Mouse (Mus musculus) embryonic facial prominence, embryonic 13.5 days (tissue): ENCODE data around the gene Phlda3. TPM values are rescaled to one million over a fixed set of nuclear protein-coding genes. Genes with fewer than 3 reads are reported as not detected.

Experiments
- ATAC-seq: fragments of 200-750 bp; cut with Nextera tagmentation; 2 replicates; pipeline ENCODE4 v1.8.0; 2017; ENCODE audit warnings: low read depth; ENCODE audit not compliant: insufficient number of reproducible peaks, insufficient read depth, low FRiP score, low TSS enrichment
- H3K27ac ChIP-seq: fragments of 300-500 bp; sonication (generic); 2 replicates; pipeline ENCODE4 v1.5.1; 2015; ENCODE audit warnings: moderate library complexity, mild to moderate bottlenecking, inconsistent platforms
- H3K27me3 ChIP-seq: fragments of 300-500 bp; sonication (generic); 2 replicates; pipeline ENCODE4 v1.6.1; 2015; ENCODE audit warnings: mild to moderate bottlenecking, inconsistent platforms
- H3K36me3 ChIP-seq: fragments of 300-500 bp; sonication (generic); 2 replicates; pipeline ENCODE4 v1.6.1; 2015; ENCODE audit warnings: mild to moderate bottlenecking, inconsistent platforms
- H3K4me1 ChIP-seq: fragments of 300-500 bp; sonication (generic); 2 replicates; pipeline ENCODE4 v1.6.1; 2015; ENCODE audit warnings: inconsistent platforms
- H3K4me2 ChIP-seq: fragments of 300-500 bp; sonication (generic); 2 replicates; pipeline ENCODE4 v1.6.1; 2015; ENCODE audit warnings: moderate library complexity, mild to moderate bottlenecking, inconsistent platforms
- H3K4me3 ChIP-seq: fragments of 300-500 bp; sonication (generic); 2 replicates; pipeline ENCODE4 v1.5.1; 2015; ENCODE audit warnings: mild to moderate bottlenecking, inconsistent platforms
- H3K9ac ChIP-seq: fragments of 300-500 bp; sonication (generic); 2 replicates; pipeline ENCODE4 v1.6.1; 2015; ENCODE audit warnings: mild to moderate bottlenecking, inconsistent platforms
- H3K9me3 ChIP-seq: fragments of 300-500 bp; sonication (generic); 2 replicates; pipeline ENCODE4 v1.6.1; 2016; ENCODE audit warnings: inconsistent platforms
- WGBS: fragments of 180-500 bp; shearing (Covaris S2); methylation state at CpG from one replicate; pipeline ENCODE4 v1.1.7; 2015; ENCODE audit warnings: mixed read lengths; 5-methylcytosine and 5-hydroxymethylcytosine counted together
- polyA plus RNA-seq: library from polyadenylated mRNA; unstranded; fragments of >200 nt; fragmentation: Nextera tagmentation; extraction: Ambion mirVana; gene quantifications from 2 replicates; pipeline ENCODE4 v1.2.1, GENCODE M21; 2015

Gene Phlda3
- polyA plus RNA-seq, 1 experiment from 2014 or later, result 85.6 TPM

DNA sequence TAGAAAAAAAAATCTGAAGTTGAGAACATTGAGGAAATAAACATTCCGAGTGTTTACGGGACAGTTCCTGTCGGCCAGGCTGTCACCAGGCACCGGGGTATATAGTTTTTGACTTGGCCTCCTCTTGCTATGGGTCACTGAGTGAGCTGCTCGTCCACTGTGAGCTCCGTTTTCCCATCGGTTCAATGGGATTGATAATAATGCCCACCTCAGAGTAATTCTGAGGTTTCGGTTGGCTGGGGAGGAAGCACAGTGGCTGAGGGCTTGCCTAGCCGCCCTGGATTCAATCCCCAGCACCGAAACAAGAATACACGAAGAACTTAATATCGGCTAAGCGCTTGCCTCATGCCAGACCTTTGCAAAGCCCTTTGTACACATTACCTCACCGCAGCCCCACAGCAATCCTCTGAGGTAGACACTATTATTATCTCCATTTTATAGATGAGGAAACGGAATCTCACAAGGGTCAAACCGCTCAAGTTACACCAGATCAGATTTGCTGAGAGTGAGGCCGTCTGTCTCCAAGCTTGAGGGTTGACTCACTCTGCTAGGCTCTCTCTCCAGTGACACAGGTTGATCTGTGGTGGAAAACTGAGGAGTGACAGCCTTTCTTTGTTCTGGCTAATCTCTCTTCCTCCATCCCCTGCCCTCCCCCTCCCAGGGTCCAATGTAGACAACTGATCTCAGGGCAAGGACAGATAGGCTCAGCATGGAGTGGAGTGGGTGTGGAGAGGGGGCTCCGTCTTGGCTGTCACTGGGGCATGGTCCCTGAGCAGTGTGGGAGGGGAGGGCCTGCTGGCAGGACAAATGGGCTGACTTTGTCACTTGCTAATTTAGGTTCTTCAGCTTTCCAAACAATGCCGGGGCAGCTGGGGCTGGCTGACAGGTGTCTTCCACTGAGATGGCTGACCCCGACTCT is 28.6 kb downstream of the Phlda3 start:
- H3K27me3 ChIP-seq, result peaks cover 4% of the 10 kb centered on the region; the same call in 1 of the 2 replicates
- peak overlapping the region; percentile 53 for H3K4me2 ChIP-seq
- 37% methylated on average over 20 of the region's 20 CpGs for WGBS
- peak; percentile 49 for ATAC-seq
- peak overlapping the region; percentile 23; the same call in 1 of the 2 replicates for H3K4me3 ChIP-seq
- peak overlapping the region; percentile 64 for H3K27ac ChIP-seq
- H3K9ac ChIP-seq, result peak overlapping the region; percentile 61
- H3K9me3 ChIP-seq, result no peaks in the 10 kb centered on the region
- H3K4me1 ChIP-seq, result peaks cover 27% of the 10 kb centered on the region
- no peaks in the 10 kb centered on the region for H3K36me3 ChIP-seq

DNA sequence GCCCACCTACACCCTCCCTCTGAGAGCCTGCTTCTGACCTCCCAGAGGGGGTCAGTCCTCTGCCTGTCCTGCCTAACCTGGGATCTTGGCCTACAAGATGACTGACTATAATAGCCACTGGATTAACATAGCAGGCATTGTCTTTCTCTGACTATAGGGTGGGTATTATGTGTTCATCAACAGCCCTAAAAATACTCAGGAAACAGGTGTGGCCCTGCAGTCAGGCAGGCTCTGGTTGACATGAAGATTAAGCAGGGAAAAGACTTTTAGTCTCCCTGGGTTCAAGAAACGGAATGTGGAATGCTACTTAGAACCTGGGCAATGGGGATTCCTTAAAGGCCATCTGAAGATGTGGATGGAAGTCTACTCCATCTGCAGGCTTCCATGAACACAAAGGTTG is 32.6 kb downstream of the Phlda3 start:
- 75% methylated on average over 1 of the region's 1 CpGs for WGBS
- Histone ChIP-seq H3K4me2 (no peak overlapping the region), H3K9ac (no peak overlapping the region), H3K4me3 (no peak overlapping the region), H3K27me3 (peaks cover 6% of the 10 kb centered on the region), H3K9me3 (no peaks in the 10 kb centered on the region), H3K4me1 (peaks cover 29% of the 10 kb centered on the region), H3K27ac (no peak overlapping the region), H3K36me3 (no peaks in the 10 kb centered on the region)
- ATAC-seq, result no peak

DNA sequence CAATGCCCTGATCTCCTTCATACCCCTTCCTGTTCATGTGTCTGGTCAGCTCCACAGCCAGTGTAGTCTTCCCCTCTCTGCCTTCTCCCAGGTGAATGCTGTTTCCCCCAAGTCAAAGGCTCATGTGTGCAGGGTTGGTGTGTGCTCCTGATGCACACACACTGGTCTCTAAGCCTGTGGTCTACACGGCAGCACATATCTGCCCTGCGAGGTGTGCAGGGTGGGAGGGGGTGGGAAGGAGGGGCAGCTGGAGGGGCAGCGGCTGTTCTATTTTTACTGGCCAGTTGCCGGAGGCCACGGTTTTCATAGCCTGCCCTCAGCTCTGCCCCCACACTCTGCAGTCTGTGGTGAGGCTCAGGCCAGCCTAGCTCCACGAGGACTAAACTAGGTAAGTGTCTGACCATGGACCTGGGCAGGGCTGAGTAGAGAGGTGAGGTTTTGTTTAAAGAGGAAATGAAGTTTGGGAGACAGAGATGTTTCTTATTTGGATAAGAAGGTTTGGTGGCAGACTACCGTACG is 33.2 kb downstream of the Phlda3 start:
- no peaks in the 10 kb centered on the region for H3K9me3 ChIP-seq
- no peak overlapping the region for H3K9ac ChIP-seq
- WGBS, result 64% methylated on average over 8 of the region's 8 CpGs
- ATAC-seq, result no peak
- no peak overlapping the region for H3K4me3 ChIP-seq
- H3K27ac ChIP-seq, result no peak overlapping the region
- H3K4me2 ChIP-seq, result no peak overlapping the region
- peaks cover 3% of the 10 kb centered on the region; the same call in 1 of the 2 replicates for H3K27me3 ChIP-seq
- H3K36me3 ChIP-seq, result no peaks in the 10 kb centered on the region
- peaks cover 22% of the 10 kb centered on the region for H3K4me1 ChIP-seq

DNA sequence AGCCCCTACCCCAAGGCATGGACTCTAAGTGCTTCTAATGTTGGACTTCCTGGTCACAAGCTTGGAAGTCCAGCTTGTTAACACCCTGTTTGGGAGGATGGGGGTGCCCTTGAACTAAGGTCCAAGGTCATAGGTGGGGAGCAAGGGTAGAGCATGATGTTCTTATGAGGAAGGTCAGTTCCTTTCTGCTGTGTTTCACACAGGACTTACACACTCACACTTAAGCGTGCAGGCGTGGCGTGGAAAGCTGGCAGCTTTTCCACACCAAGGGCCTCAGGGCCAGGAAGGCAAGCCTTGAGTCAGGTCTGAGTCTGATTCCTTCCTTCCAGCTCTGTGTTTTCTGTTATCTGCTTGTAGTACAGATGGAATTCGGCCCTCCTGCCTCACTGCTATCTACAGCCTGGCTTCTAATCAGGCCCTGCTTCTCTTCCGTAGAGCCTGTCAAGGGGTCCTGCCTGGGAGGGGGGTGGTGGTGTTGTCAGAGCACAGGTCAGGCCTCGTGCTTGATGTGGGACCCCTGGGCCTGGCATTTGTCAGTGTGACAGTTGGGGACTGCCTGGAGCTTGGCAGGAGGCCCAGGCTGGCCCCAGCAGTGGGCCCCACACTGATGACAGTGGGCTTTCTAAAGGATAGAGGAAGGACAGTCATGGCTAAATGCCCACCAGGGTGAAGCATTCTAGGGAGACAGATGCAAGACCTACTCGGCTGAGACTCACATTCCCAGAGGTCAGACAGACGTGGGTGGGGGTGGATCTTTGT is 34.5 kb downstream of the Phlda3 start:
- H3K36me3 ChIP-seq, result no peaks in the 10 kb centered on the region
- peaks cover 15% of the 10 kb centered on the region for H3K4me1 ChIP-seq
- H3K9ac ChIP-seq, result peak overlapping the region; percentile 32; the same call in 1 of the 2 replicates
- no peak overlapping the region for H3K27ac ChIP-seq
- WGBS, result 46% methylated on average over 8 of the region's 8 CpGs
- H3K27me3 ChIP-seq, result peaks cover 3% of the 10 kb centered on the region; the same call in 1 of the 2 replicates
- no peaks in the 10 kb centered on the region for H3K9me3 ChIP-seq
- H3K4me3 ChIP-seq, result no peak overlapping the region
- no peak overlapping the region for H3K4me2 ChIP-seq
- no peak for ATAC-seq

DNA sequence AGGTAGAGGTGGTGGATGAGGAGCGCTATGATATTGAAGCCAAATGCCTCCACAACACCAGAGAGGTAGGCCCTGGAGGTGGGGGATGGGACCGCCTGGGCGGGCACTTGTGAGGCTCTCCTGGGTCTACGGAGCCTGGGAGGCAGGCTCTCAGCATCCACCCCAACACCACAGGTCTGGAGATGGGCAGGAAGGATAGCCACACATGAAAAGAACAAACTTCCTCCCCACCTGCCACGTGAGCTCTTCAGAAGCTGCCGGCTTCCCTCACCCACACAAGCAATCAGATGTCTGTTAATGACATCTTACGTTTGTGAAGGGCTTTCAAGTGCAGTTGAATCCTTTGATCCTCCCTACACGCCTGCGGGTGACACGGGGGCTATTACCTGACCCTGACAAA is 41.6 kb downstream of the Phlda3 start:
- Histone ChIP-seq H3K9me3 (no peaks in the 10 kb centered on the region), H3K9ac (no peak overlapping the region), H3K4me2 (no peak overlapping the region), H3K27ac (no peak overlapping the region), H3K27me3 (peaks cover 1% of the 10 kb centered on the region; the same call in 1 of the 2 replicates), H3K36me3 (no peaks in the 10 kb centered on the region), H3K4me1 (peaks cover 9% of the 10 kb centered on the region; the same call in 1 of the 2 replicates), H3K4me3 (no peak overlapping the region)
- WGBS, result 47% methylated on average over 10 of the region's 10 CpGs
- no peak for ATAC-seq

DNA sequence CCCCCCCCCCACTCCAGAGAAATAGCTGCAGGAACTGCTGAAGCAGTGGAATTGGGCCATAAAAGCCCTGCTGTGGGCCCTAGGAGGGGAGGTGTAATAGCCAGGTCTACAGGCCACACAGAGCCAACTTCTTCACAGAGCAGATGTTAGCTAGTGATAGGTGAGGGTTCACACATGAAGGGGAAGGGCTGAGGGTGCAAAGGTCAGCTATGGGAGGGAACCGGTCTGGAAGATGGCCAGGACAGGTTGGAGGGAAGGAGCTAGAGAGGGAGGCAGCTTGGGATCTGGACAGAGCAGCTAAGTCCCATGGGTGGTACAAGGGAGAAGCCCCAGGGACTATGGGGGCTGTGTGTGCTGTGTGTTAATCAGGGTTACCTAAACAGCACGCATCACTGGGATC is 44.3 kb downstream of the Phlda3 start:
- Histone ChIP-seq H3K27me3 (peaks cover 3% of the 10 kb centered on the region; the same call in 1 of the 2 replicates), H3K36me3 (no peaks in the 10 kb centered on the region), H3K9me3 (no peaks in the 10 kb centered on the region), H3K4me1 (peaks cover 12% of the 10 kb centered on the region; the same call in 1 of the 2 replicates), H3K27ac (no peak overlapping the region), H3K4me2 (no peak overlapping the region), H3K4me3 (no peak overlapping the region), H3K9ac (no peak overlapping the region)
- WGBS, result 76% methylated on average over 2 of the region's 2 CpGs
- no peak for ATAC-seq

DNA sequence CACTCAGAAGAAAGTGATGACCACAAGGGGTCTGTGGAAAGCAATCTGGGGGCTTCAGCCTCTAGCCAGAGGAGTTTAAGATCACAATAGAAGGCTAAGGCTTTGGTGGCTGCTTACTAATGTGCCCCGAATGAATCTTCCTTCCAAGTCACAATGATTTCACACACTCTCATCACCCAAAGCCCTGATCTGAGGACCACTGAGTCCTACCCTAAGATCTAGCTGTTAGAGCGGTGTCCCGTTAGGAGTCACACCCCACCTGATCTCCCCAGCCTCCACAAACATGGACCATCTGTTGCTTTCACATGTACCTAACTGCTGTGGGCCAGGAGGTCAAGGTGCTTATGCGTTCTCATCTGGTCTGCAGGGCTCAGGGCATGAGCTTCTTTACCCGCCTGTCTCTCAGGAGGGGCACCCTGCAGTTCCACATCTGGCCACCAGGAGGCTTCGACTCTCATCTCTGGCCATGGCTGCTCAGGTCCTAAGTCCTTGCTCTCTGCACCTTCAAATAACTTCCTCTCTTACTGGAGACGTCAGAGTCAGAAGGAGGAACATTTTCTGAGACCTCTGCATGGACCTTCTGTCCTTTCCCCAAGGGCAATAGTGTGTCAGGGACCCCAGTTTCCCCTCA is 45.2 kb downstream of the Phlda3 start:
- H3K36me3 ChIP-seq, result no peaks in the 10 kb centered on the region
- no peak overlapping the region for H3K4me2 ChIP-seq
- no peaks in the 10 kb centered on the region for H3K9me3 ChIP-seq
- no peak overlapping the region for H3K27ac ChIP-seq
- peaks cover 12% of the 10 kb centered on the region; the same call in 1 of the 2 replicates for H3K4me1 ChIP-seq
- H3K9ac ChIP-seq, result no peak overlapping the region
- peaks cover 11% of the 10 kb centered on the region for H3K27me3 ChIP-seq
- no peak overlapping the region for H3K4me3 ChIP-seq
- WGBS, result 28% methylated on average over 7 of the region's 7 CpGs
- no peak for ATAC-seq

DNA sequence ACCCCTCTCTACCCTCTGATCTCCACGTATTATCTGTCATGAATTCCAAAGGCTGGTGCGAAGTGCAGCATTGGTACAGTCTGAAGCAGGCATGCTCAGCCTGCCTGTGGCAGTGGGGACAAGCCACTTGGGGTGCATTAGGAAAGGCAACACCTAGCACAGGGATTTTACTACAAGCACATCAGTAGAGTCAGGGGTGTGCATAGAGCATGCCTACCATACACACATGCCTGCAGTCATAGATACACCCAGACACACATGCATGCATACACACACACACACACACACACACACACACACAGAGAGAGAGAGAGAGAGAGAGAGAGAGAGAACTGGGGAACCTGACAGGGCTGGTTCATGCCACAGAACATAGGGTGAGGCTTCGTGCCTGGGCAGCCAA is 46.3 kb downstream of the Phlda3 start:
- H3K4me3 ChIP-seq, result no peak overlapping the region
- no peaks in the 10 kb centered on the region for H3K36me3 ChIP-seq
- no peak overlapping the region for H3K27ac ChIP-seq
- no peak overlapping the region for H3K4me2 ChIP-seq
- no peaks in the 10 kb centered on the region for H3K9me3 ChIP-seq
- no peak for ATAC-seq
- peaks cover 12% of the 10 kb centered on the region; the same call in 1 of the 2 replicates for H3K4me1 ChIP-seq
- H3K27me3 ChIP-seq, result peaks cover 22% of the 10 kb centered on the region
- 69% methylated on average over 3 of the region's 3 CpGs for WGBS
- no peak overlapping the region for H3K9ac ChIP-seq

DNA sequence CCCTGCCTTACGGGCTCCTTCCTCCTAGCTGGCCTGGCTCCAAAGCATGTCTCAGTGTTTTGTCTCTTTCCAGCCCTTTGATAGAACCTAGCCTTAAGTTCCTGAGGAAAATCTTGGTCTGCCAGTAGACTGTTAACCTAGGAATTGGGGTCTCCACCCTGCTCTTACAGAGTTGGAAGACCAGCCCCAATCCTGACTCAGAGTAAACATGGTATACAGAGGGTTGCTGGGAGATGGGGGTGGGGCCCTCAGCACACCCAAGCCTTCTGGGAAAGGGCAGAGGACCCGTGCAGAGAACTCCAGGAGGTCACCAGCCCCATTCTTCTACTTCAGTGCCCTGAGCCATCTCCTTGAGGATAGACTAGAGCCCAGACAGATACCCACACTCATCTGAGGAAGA is 46.7 kb downstream of the Phlda3 start:
- no peak overlapping the region for H3K27ac ChIP-seq
- no peak overlapping the region for H3K9ac ChIP-seq
- 43% methylated on average over 2 of the region's 2 CpGs for WGBS
- no peak for ATAC-seq
- no peak overlapping the region for H3K4me3 ChIP-seq
- no peak overlapping the region for H3K4me2 ChIP-seq
- H3K4me1 ChIP-seq, result 0 out of 2 replicates have a peak, but pooled peaks cover 8% of the 10 kb centered on the region
- H3K27me3 ChIP-seq, result peaks cover 26% of the 10 kb centered on the region
- H3K36me3 ChIP-seq, result no peaks in the 10 kb centered on the region
- no peaks in the 10 kb centered on the region for H3K9me3 ChIP-seq

DNA sequence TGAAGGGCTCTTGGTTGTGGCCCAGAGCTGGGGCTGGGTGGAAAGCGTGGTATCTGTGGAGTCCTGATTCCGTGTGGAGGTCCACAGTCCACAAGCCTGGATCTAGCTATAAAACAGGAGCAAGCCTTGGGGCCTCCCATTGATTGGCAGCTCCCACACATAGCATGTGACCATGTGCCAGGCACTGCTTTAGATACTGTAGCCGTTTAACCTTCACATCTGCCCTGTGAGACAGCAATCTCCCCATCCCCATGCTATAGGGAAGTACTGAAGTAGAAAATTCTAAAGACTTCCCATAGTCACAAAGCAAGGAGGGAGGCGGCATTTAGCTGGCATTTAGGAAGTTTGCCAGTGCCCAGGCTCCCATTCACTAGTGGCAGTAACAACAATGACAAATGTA is 47.2 kb downstream of the Phlda3 start:
- Histone ChIP-seq H3K27me3 (peaks cover 31% of the 10 kb centered on the region), H3K9me3 (no peaks in the 10 kb centered on the region), H3K4me1 (peaks cover 10% of the 10 kb centered on the region; the same call in 1 of the 2 replicates), H3K4me3 (no peak overlapping the region), H3K9ac (no peak overlapping the region), H3K36me3 (no peaks in the 10 kb centered on the region), H3K27ac (no peak overlapping the region), H3K4me2 (no peak overlapping the region)
- ATAC-seq, result no peak
- 78% methylated on average over 4 of the region's 4 CpGs for WGBS
